Mouse (Mus musculus) embryonic facial prominence, embryonic 14.5 days (tissue): Measurements from ENCODE around the gene Sgsm3. TPM values are rescaled to one million over a fixed set of nuclear protein-coding genes. Genes with fewer than 3 reads are reported as not detected.
"Not testable (repeated sequence)": the region's sequence is repeated elsewhere in the genome, so short reads cannot be mapped to it uniquely, and the experiment has no call there.

ENCODE experiments used
- ATAC-seq: fragments of 200-750 bp; cut with Nextera tagmentation; 2 replicates; pipeline ENCODE4 v1.8.0; 2017; ENCODE audit warnings: low read depth, moderate number of reproducible peaks, moderate TSS enrichment
- DNase-seq: peaks from one replicate; pipeline ENCODE4 v3.0.0-alpha.2; 2015; ENCODE audit warnings: low spot score
- H3K27ac ChIP-seq: fragments of 300-500 bp; sonication (generic); replicated peaks from 2 replicates; pipeline ENCODE4 v1.5.1; 2014; ENCODE audit warnings: low read depth, mild to moderate bottlenecking, low read length, moderate library complexity
- H3K27me3 ChIP-seq: fragments of 300-500 bp; sonication (generic); replicated peaks from 2 replicates; pipeline ENCODE4 v1.6.1; 2014; ENCODE audit warnings: low read length; ENCODE audit not compliant: control insufficient read depth, insufficient read depth
- H3K36me3 ChIP-seq: fragments of 300-500 bp; sonication (generic); 2 replicates; pipeline ENCODE4 v1.6.1; 2014; ENCODE audit warnings: low read length, mixed read lengths; ENCODE audit not compliant: control insufficient read depth, insufficient read depth
- H3K4me1 ChIP-seq: fragments of 300-500 bp; sonication (generic); 2 replicates; pipeline ENCODE4 v1.6.1; 2014; ENCODE audit warnings: antibody characterized with exemption, low read length; ENCODE audit not compliant: control insufficient read depth, insufficient read depth
- H3K4me2 ChIP-seq: fragments of 300-500 bp; sonication (generic); 2 replicates; pipeline ENCODE4 v1.6.1; 2014; ENCODE audit warnings: low read depth, mild to moderate bottlenecking, low read length, moderate library complexity, mixed read lengths
- H3K4me3 ChIP-seq: fragments of 300-500 bp; sonication (generic); 2 replicates; pipeline ENCODE4 v1.5.1; 2014; ENCODE audit warnings: low read depth, mild to moderate bottlenecking, low read length
- H3K9ac ChIP-seq: fragments of 300-500 bp; sonication (generic); 2 replicates; pipeline ENCODE4 v1.6.1; 2014; ENCODE audit warnings: low read depth, mild to moderate bottlenecking, low read length, moderate library complexity, mixed read lengths
- H3K9me3 ChIP-seq: fragments of 300-500 bp; sonication (generic); 2 replicates; pipeline ENCODE4 v1.6.1; 2016; ENCODE audit warnings: low read length; ENCODE audit not compliant: control insufficient read depth
- WGBS: fragments of 180-500 bp; shearing (Covaris S2); extraction: QIAGEN DNeasy Blood & Tissue Kit; methylation state at CpG from one replicate; pipeline ENCODE4 v1.1.7; 2014; 5-methylcytosine and 5-hydroxymethylcytosine counted together
- polyA plus RNA-seq: library from polyadenylated mRNA; unstranded; fragments of >200 nt; fragmentation: Nextera tagmentation; extraction: Ambion mirVana; gene quantifications from 2 replicates; pipeline ENCODE4 v1.2.1, GENCODE M21; 2014

The Sgsm3 gene
- 23.8 and 24.9 TPM in 2 replicates for polyA plus RNA-seq

DNA sequence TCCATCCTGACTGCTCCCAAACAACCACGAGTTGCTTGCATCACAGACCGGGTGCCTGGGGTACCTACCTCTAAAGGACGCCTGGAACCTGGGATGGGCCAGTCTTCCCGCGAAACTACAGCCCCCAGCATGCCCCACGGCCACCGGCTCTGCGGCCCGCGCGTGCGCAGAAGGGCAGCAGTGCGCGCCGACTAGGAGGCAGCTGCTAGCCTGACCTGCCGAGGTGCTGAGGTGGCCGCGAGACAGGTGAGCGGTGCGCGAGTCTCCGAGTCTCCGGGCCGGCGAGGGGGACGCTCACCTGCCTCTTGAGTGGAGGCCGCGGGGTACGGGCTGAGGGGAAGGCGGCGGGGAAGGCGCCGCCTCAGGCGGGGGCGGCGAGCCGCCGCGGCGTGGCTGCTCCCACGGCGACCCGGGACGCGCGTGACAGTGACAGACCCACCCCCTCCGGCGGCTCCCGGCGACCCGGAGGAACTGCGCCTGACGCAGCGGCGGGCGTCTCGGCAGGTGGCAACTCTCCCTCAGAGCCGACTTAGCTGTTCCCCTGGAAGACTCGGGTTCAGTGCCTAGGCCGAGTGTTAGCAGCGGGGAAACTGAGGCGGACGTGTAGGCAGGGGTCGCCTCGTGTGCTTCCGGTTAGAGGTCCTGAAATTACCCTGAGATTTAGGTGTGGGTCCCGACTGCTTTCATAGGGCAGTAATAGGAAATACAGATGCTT is at the start of gene Sgsm3:
Sgsm3 (plus strand) TSS at position 146 of the 715 bp plus-strand sequence.
- no peaks in the 10 kb centered on the region for H3K36me3 ChIP-seq
- peak within 1 kb of the TSS; percentile 92 for H3K4me2 ChIP-seq
- peak; percentile 88 for DNase-seq
- H3K9ac ChIP-seq, result peak within 1 kb of the TSS; percentile 75
- H3K4me3 ChIP-seq, result peak within 1 kb of the TSS; percentile 92
- H3K9me3 ChIP-seq, result no peaks in the 10 kb centered on the region
- WGBS, result 0% methylated on average over 33 of the region's 67 CpGs
- no peak within 1 kb of the TSS for H3K27ac ChIP-seq
- peak; percentile 95 for ATAC-seq
- peaks cover 8% of the 10 kb centered on the region for H3K4me1 ChIP-seq
- H3K27me3 ChIP-seq, result no peaks in the 10 kb centered on the region

DNA sequence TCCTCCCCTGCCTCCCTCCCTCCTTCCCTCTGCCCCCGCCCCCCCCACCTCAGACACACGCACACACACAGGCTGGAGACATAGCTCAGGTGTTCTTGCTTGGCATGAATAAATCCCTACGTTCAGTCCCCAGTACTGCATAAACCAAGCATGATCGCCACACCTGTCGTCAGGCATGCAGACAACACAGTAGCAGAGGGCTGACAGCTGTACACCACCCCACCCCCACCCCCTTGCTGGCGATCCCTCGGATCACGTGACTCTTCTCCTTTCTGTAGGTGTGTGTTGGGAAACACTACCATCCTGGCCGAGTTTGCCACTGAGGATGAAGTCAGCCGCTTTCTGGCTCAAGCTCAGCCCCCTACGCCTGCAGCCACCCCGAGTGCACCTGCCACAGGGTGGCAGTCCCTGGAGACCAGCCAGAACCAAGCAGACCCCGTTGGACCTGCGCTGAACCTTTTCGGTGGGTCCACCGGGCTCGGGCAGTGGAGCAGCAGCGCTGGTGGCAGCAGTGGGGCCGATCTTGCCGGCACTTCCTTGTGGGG is 48.7 kb upstream of the Sgsm3 start:
- DNase-seq, result no peak
- Histone ChIP-seq H3K27me3 (no peaks in the 10 kb centered on the region), H3K9me3 (no peaks in the 10 kb centered on the region), H3K4me1 (no peaks in the 10 kb centered on the region), H3K4me3 (no peak overlapping the region), H3K9ac (no peak overlapping the region), H3K4me2 (no peak overlapping the region), H3K27ac (no peak overlapping the region), H3K36me3 (peaks cover 74% of the 10 kb centered on the region)
- 78% methylated on average over 20 of the region's 20 CpGs for WGBS
- ATAC-seq, result peak; percentile 16; the same call in 1 of the 2 replicates

DNA sequence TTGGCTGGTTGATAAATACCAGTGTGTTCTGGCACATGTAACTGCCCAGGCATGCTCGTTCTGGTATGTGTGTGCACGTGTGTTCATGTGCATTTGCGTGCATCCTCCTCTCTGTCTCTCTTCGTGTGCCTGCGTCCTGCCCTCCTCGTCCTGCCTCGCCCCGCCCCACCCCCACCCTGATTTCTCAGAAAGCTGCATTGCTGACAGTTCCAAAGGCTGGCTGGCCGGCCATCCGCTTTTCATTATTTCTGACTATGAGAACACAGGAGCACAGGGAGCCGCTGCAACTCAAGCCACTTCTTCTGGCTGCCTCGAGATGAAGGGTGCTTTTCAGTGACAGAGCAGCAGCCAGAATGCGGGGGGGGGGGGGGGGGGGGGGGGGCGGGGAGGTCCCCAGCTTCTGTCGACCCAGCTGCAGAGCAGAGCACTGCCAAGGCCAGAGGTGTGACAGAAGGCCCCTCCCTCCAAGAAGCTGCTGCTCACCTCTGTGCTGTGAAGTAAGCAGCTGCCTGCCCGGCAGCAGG is 47.5 kb upstream of the Sgsm3 start:
- peak; percentile 79 for DNase-seq
- Histone ChIP-seq H3K36me3 (peaks cover 61% of the 10 kb centered on the region), H3K4me2 (peak overlapping the region; percentile 12; the same call in 1 of the 2 replicates), H3K4me3 (no peak overlapping the region), H3K4me1 (no peaks in the 10 kb centered on the region), H3K9me3 (no peaks in the 10 kb centered on the region), H3K9ac (no peak overlapping the region; the same call in 1 of the 2 replicates), H3K27ac (peak overlapping the region; percentile 58), H3K27me3 (no peaks in the 10 kb centered on the region)
- 13% methylated on average over 14 of the region's 16 CpGs for WGBS
- ATAC-seq, result peak; percentile 58; the same call in 1 of the 2 replicates

DNA sequence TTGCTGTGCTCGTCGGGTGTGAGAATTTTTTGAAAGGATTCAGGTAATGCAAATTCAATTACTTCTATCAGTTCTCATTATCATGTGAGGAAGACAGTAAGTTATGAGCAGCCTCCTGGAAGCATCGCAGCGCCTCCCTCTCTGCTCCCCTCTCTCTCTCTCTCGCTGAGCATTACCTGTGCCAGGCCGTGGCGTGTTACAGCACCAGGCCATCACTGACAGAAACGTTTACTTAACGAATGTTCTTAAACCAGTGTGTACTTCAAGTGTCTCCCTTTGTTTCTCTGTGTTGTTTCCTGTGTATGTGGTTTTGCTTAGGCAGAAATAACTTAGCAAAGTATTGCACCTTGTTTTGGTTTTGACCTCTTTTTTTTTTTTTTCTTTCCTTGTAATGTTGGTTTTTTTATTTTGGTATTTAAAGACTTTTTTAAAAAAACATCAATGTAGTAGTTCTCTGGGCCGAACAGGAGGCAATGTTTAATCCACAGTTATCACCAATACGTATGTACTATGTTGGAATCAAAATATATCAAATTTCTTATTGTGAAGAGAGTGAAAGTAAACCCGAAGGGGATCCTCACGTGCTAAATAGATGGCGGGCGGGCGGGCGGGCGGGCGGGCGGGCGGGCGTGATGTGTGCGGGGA is 46.8 kb upstream of the Sgsm3 start:
- not testable (repeated sequence) for ATAC-seq, H3K9ac ChIP-seq, H3K27ac ChIP-seq, H3K4me1 ChIP-seq, H3K27me3 ChIP-seq, H3K4me2 ChIP-seq, H3K4me3 ChIP-seq, H3K9me3 ChIP-seq, DNase-seq
- WGBS, result 74% methylated on average over 22 of the region's 23 CpGs
- H3K36me3 ChIP-seq, result peaks cover 57% of the 10 kb centered on the region

DNA sequence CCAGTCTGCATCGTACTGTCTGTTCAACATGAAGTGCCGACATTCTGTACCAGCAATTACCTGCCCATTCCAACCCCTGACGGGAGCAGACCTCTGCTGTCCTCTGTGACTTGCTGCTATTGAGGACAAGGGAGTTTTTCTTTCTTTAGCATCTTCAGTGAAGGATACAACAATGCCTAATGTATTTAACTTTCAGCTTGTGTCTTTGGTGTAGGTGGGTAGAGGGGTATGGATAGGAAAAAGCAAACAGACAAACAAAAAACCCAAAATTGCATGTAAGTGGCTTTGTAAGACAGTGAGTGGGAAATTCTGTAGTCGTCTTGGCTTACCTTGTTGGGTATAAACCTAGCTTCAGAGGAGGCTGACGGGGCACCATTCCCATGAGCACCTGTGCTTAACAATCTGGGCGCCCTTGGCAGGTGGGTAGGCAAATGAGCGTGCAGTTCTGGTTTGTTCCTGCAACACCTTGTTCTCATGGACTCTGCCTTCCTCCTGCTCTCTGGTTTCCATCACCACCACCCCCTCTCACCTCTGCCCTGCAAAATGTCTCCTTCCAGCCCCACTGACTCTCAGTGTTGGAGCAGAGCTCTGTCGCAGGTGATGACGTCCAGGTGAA is 46.1 kb upstream of the Sgsm3 start:
- H3K36me3 ChIP-seq, result peaks cover 52% of the 10 kb centered on the region
- peak; percentile 18 for DNase-seq

DNA sequence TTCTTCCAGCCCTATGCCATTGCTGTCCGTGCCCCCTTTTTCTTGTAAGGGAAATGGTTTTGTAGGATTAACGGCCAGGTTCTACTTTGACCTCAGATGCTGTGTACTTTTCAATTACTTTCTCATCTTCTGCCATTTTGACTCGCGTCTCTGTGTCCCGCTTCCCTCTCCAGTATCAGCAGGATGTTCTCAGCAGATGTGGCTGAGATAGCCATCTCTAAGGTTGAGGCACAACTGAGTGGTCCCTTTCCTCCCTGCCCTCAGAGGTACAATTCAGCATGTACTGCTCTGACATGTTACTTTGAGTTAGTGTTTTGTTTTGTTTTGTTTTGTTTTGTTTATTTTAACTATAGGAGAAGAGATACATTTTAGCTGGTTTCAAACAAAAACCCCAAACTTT is 42.7 kb upstream of the Sgsm3 start:
- H3K27me3 ChIP-seq, result no peaks in the 10 kb centered on the region
- no peak overlapping the region for H3K4me2 ChIP-seq
- DNase-seq (no peak), ATAC-seq (no peak)
- no peak overlapping the region for H3K27ac ChIP-seq
- H3K4me3 ChIP-seq, result no peak overlapping the region
- peaks cover 27% of the 10 kb centered on the region for H3K36me3 ChIP-seq
- WGBS, result 90% methylated on average over 5 of the region's 5 CpGs
- H3K9me3 ChIP-seq, result no peaks in the 10 kb centered on the region
- H3K9ac ChIP-seq, result no peak overlapping the region
- H3K4me1 ChIP-seq, result no peaks in the 10 kb centered on the region

More for the DNA sequence above, 46.1 kb upstream of the Sgsm3 start:
- 81% methylated on average over 9 of the region's 9 CpGs for WGBS
- no peak for ATAC-seq
- Histone ChIP-seq H3K4me3 (no peak overlapping the region), H3K27me3 (no peaks in the 10 kb centered on the region), H3K9me3 (no peaks in the 10 kb centered on the region), H3K27ac (no peak overlapping the region), H3K9ac (no peak overlapping the region), H3K4me1 (no peaks in the 10 kb centered on the region), H3K4me2 (no peak overlapping the region)

DNA sequence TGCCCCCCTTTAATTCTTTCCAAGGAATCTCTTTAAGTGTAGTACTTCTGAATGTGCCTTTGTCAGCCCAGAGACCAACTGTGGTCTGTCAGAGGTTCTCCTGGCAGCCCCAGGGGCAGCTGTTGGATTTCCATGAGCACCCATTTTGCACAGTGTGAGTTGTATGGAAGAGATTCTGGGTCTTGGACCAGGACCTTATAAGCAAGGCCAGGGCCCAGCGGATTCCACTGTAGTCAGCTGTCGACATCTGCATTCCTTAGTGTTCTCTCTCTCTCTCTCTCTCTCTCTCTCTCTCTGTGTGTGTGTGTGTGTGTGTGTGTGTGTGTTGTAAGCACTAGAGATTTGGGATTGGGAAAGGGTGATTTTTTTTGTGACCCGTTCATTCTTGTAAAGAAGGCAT is 40.9 kb upstream of the Sgsm3 start:
- WGBS, result 43% methylated on average over 3 of the region's 3 CpGs
- Histone ChIP-seq H3K4me2 (no peak overlapping the region), H3K27ac (no peak overlapping the region; the same call in 1 of the 2 replicates), H3K9ac (no peak overlapping the region), H3K4me3 (no peak overlapping the region), H3K9me3 (no peaks in the 10 kb centered on the region), H3K27me3 (no peaks in the 10 kb centered on the region), H3K4me1 (no peaks in the 10 kb centered on the region), H3K36me3 (peaks cover 25% of the 10 kb centered on the region)
- ATAC-seq, result no peak
- DNase-seq, result peak; percentile 20

DNA sequence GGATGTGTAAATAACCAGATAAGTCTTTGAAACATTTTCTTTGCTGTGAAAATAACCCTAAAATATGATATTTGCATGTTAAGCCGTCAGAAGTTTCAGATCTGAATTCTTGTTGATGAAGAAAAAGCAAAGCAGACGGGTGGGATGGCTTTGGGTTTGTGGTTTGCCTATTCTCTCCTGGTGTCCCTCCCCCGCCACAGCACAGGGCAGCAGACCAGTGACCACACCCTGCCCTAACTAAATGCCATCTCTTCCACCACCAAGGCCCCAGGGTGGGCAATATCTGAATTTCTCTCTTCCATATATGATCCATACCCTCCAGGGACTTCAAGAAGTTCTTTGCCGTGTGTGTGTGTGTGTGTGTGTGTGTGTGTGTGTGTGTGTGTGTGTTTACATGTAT is 39.0 kb upstream of the Sgsm3 start:
- Histone ChIP-seq H3K9ac (no peak overlapping the region), H3K27me3 (no peaks in the 10 kb centered on the region), H3K4me2 (no peak overlapping the region), H3K9me3 (no peaks in the 10 kb centered on the region), H3K36me3 (peaks cover 11% of the 10 kb centered on the region), H3K4me3 (no peak overlapping the region), H3K4me1 (no peaks in the 10 kb centered on the region), H3K27ac (no peak overlapping the region)
- 81% methylated on average over 4 of the region's 4 CpGs for WGBS
- no peak for DNase-seq
- ATAC-seq, result no peak
